Mouse (Mus musculus): ENCODE data around the gene Olfr729.

Olfr729 gene

DNA sequence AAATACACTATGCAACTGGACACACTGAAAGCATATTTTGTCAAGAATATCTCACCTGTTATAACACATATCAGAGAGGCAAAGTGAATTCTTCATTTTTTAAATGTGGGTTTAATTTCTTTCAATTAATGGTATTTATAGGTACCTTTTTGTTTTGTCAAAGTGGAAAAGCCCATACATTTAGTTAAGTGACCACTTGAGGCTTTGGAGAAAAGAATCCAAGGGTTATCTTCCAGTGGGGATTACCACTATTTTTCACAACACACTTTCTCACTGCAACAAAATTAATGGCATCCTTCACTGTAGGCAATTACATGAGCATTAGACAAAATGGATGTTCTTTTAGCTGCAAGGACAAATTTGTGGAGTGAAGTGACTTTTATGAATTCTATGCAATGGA is at the start of gene Olfr729:
TSS of gene Olfr729 (minus strand) at position 101 of the 400 bp plus-strand sequence.
- DNase-seq, result no peak

DNA sequence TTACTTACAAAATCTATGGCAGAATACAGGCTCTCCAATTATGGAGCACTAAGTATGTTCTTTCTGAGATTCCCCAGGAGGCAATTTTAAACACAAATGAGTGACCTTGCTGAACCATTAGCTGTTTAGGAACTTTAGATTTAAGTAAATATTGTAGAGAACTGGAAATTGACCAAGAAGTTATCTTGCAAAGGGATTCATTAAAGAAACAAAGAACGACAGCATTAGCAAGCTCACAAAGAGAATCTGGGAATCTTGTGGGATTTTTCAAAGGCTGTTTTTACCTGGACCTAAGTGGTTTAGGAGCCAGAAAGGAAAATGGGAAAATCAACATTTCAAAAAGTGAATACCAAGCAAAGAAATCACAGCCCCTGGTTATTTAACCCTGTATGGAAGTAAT is 35.4 kb upstream of the Olfr729 start, which contains the start of gene Olfr730:
TSS of gene Olfr730 (minus strand) at position 101 of the 400 bp plus-strand sequence.
- DNase-seq, result no peak

DNA sequence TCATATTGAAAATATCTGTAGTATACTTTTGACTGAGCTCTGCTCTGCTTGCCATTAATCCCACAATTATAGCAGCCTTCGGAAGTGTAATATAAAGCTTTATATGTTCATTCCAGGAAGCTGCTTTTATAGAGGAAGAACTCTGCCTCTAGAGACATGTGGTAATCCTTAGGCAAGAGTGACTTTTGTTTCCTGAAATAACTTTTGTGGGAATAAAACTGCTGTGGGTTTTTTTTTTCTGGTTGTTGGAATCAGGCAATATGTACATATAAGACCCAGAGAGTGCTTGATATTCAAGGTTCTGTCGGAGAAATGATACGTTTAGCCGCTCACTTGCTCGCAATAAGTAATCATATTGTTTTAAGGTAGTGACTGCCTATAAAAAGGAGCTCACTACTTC is 10.1 kb downstream of the Olfr729 start, which contains the start of gene Olfr728:
TSS of gene Olfr728 (minus strand) at position 101 of the 400 bp plus-strand sequence.
- no peak for DNase-seq

DNA sequence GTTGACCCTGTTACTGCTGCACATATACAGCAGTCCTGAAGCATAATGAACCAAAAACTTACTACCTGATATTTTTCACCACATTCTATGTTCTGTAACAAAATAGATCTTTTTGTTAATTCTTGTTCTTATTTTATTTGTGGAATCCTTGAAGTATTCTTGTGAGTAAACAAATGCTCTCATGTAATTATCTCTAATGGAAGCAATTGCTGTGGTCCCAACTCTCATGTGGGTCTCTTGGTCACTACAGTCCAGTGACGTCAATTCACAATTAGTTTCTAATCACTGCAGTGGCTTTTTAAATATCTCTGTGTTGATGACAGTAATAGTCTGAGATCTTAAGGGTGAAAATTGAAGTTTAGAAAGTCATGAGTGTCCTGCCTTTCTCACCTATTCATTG is 29.8 kb downstream of the Olfr729 start, which contains the start of gene Olfr727:
TSS of gene Olfr727 (plus strand) at position 301 of the 400 bp plus-strand sequence.
- no peak for DNase-seq

Data from cerebellum, adult 11 months (tissue).